Mouse (Mus musculus) MEL (cell line): ENCODE data around the gene Slc29a2. TPM values are rescaled to one million over a fixed set of nuclear protein-coding genes. Genes with fewer than 3 reads are reported as not detected.

Experiments used
- DNase-seq: peaks from one replicate; pipeline ENCODE4 v3.0.0; 2011; ENCODE audit warnings: low read depth, low spot score
- H3K27ac ChIP-seq: 2 replicates; pipeline ENCODE4 v1.5.1; 2012; ENCODE audit warnings: low read depth, mild to moderate bottlenecking, control low read depth, low read length, moderate library complexity; ENCODE audit not compliant: control insufficient read depth
- H3K27me3 ChIP-seq, 2 experiments: fragments of 150-350 bp in 1 of 2; sonication (generic) in 1 of 2; 2 replicates each; pipeline ENCODE4 v1.6.1; 2012; ENCODE audit warnings: low read length in 2 of 2, mild to moderate bottlenecking in 2 of 2, improper control_type of control experiment in 1 of 2, moderate library complexity in 1 of 2; ENCODE audit not compliant: insufficient read depth in 2 of 2, control insufficient read depth in 1 of 2
- H3K36me3 ChIP-seq, 2 experiments: 2 replicates each; pipeline ENCODE4 v1.6.1; 2012 to 2014; ENCODE audit warnings: low read length in 2 of 2, improper control_type of control experiment in 1 of 2, inconsistent platforms in 1 of 2, mild to moderate bottlenecking in 1 of 2; ENCODE audit not compliant: insufficient read depth in 2 of 2, control insufficient read depth in 1 of 2
- H3K4me1 ChIP-seq, 2 experiments: fragments of 150-350 bp in 1 of 2; sonication (generic) in 1 of 2; 2 replicates each; pipeline ENCODE4 v1.6.1; 2012; ENCODE audit warnings: low read length in 2 of 2, improper control_type of control experiment in 1 of 2, mild to moderate bottlenecking in 1 of 2; ENCODE audit not compliant: insufficient read depth in 2 of 2, control insufficient read depth in 1 of 2
- H3K4me3 ChIP-seq, 2 experiments: fragments of 150-350 bp in 1 of 2; sonication (generic) in 1 of 2; 2 replicates each; pipeline ENCODE4 v1.5.1; 2012; ENCODE audit warnings: low read depth in 2 of 2, low read length in 2 of 2, mild to moderate bottlenecking in 2 of 2, moderate library complexity in 2 of 2, control low read depth in 1 of 2, improper control_type of control experiment in 1 of 2; ENCODE audit not compliant: control insufficient read depth in 1 of 2, insufficient read depth in 1 of 2
- H3K79me2 ChIP-seq: 2 replicates; pipeline ENCODE4 v1.6.1; 2012; ENCODE audit warnings: mild to moderate bottlenecking, low read length, moderate library complexity; ENCODE audit not compliant: control insufficient read depth, poor library complexity, insufficient read depth
- H3K9ac ChIP-seq: 2 replicates; pipeline ENCODE4 v1.6.1; 2012; ENCODE audit warnings: low read depth, mild to moderate bottlenecking, control low read depth, low read length, moderate library complexity; ENCODE audit not compliant: control insufficient read depth, poor library complexity, severe bottlenecking
- H3K9me3 ChIP-seq: fragments of 150-350 bp; sonication (generic); replicated peaks from 2 replicates; pipeline ENCODE4 v1.6.1; 2012; ENCODE audit warnings: mild to moderate bottlenecking, low read length, improper control_type of control experiment, moderate library complexity; ENCODE audit not compliant: insufficient read depth
- BHLHE40 ChIP-seq: IDR thresholded peaks from 2 replicates; pipeline ENCODE4 v1.6.1; 2012; ENCODE audit warnings: low read depth, mild to moderate bottlenecking, inconsistent platforms, low read length, improper control_type of control experiment, borderline replicate concordance
- CHD2 ChIP-seq: IDR thresholded peaks from 2 replicates; pipeline ENCODE4 v1.6.1; 2011; ENCODE audit warnings: low read length, improper control_type of control experiment
- CTCF ChIP-seq, 3 experiments: IDR thresholded peaks in 2 of 3; conservative IDR thresholded peaks in 1 of 3; 2 replicates each; pipeline ENCODE4 v1.5.1; 2011 to 2012; ENCODE audit warnings: low read length in 3 of 3, low read depth in 2 of 3, mild to moderate bottlenecking in 2 of 3, improper control_type of control experiment in 1 of 3, inconsistent platforms in 1 of 3, mixed read lengths in 1 of 3, moderate library complexity in 1 of 3; ENCODE audit not compliant: control insufficient read depth in 1 of 3, insufficient read depth in 1 of 3, poor library complexity in 1 of 3, severe bottlenecking in 1 of 3
- E2F4 ChIP-seq: IDR thresholded peaks from 2 replicates; pipeline ENCODE4 v1.6.1; 2011; ENCODE audit warnings: low read depth, low read length, improper control_type of control experiment, borderline replicate concordance
- ELF1 ChIP-seq: IDR thresholded peaks from 2 replicates; pipeline ENCODE4 v1.6.1; 2014; ENCODE audit warnings: low read depth, mild to moderate bottlenecking, inconsistent platforms, low read length, improper control_type of control experiment, moderate library complexity
- EP300 ChIP-seq, 2 experiments: IDR thresholded peaks; 2 replicates each; pipeline ENCODE4 v1.6.1; 2011; ENCODE audit warnings: improper control_type of control experiment in 2 of 2, low read length in 2 of 2, low read depth in 1 of 2, mild to moderate bottlenecking in 1 of 2
- ETS1 ChIP-seq: IDR thresholded peaks from 2 replicates; pipeline ENCODE4 v1.6.1; 2012; ENCODE audit warnings: low read depth, mild to moderate bottlenecking, inconsistent platforms, low read length, improper control_type of control experiment, moderate library complexity
- GABPA ChIP-seq: IDR thresholded peaks from 2 replicates; pipeline ENCODE4 v1.6.1; 2012; ENCODE audit warnings: low read depth, mild to moderate bottlenecking, inconsistent platforms, low read length, improper control_type of control experiment, moderate library complexity
- GATA1 ChIP-seq: IDR thresholded peaks from 2 replicates; pipeline ENCODE4 v1.6.1; 2011; ENCODE audit warnings: low read depth, low read length, improper control_type of control experiment
- HCFC1 ChIP-seq: IDR thresholded peaks from 2 replicates; pipeline ENCODE4 v1.6.1; 2012; ENCODE audit warnings: low read depth, mild to moderate bottlenecking, inconsistent platforms, low read length, improper control_type of control experiment, moderate library complexity
- KAT2A ChIP-seq: conservative IDR thresholded peaks from 2 replicates; pipeline ENCODE4 v1.6.1; 2012; ENCODE audit warnings: low read depth, low read length, improper control_type of control experiment, inconsistent platforms
- MAX ChIP-seq: IDR thresholded peaks from 2 replicates; pipeline ENCODE4 v1.6.1; 2011; ENCODE audit warnings: low read length, improper control_type of control experiment
- MAZ ChIP-seq: IDR thresholded peaks from 2 replicates; pipeline ENCODE4 v1.6.1; 2012; ENCODE audit warnings: low read depth, mild to moderate bottlenecking, inconsistent platforms, low read length, improper control_type of control experiment
- MEF2A ChIP-seq: IDR thresholded peaks from 2 replicates; pipeline ENCODE4 v1.6.1; 2014; ENCODE audit warnings: low read depth, mild to moderate bottlenecking, inconsistent platforms, low read length, improper control_type of control experiment; ENCODE audit not compliant: poor library complexity, insufficient replicate concordance, severe bottlenecking; ENCODE audit errors: extremely low read depth
- MXI1 ChIP-seq: IDR thresholded peaks from 2 replicates; pipeline ENCODE4 v1.6.1; 2011; ENCODE audit warnings: mild to moderate bottlenecking, low read depth, low read length, improper control_type of control experiment
- MYB ChIP-seq: IDR thresholded peaks from 2 replicates; pipeline ENCODE4 v1.6.1; 2011; ENCODE audit warnings: mild to moderate bottlenecking, low read depth, low read length, improper control_type of control experiment
- NRF1 ChIP-seq: IDR thresholded peaks from 2 replicates; pipeline ENCODE4 v1.6.1; 2014; ENCODE audit warnings: low read depth, mild to moderate bottlenecking, inconsistent platforms, low read length, improper control_type of control experiment, moderate library complexity; ENCODE audit not compliant: poor library complexity, insufficient read depth, severe bottlenecking
- POLR2AphosphoS2 ChIP-seq: IDR thresholded peaks from 2 replicates; pipeline ENCODE4 v1.6.1; 2011; ENCODE audit warnings: low read length, improper control_type of control experiment
- POLR2AphosphoS5 ChIP-seq: IDR thresholded peaks from 2 replicates; pipeline ENCODE4 v1.6.1; 2012; ENCODE audit warnings: low read depth, borderline replicate concordance, mild to moderate bottlenecking, inconsistent platforms, low read length, moderate library complexity, mixed read lengths
- RAD21 ChIP-seq: IDR thresholded peaks from 2 replicates; pipeline ENCODE4 v1.6.1; 2011; ENCODE audit warnings: mild to moderate bottlenecking, low read depth, low read length, improper control_type of control experiment
- SMC3 ChIP-seq: IDR thresholded peaks from 2 replicates; pipeline ENCODE4 v1.6.1; 2011; ENCODE audit warnings: low read depth, low read length, improper control_type of control experiment
- TAL1 ChIP-seq: IDR thresholded peaks from 2 replicates; pipeline ENCODE4 v1.6.1; 2012; ENCODE audit warnings: mild to moderate bottlenecking, inconsistent platforms, low read length, moderate library complexity, mixed read lengths
- TCF12 ChIP-seq: IDR thresholded peaks from 2 replicates; pipeline ENCODE4 v1.6.1; 2014; ENCODE audit warnings: low read depth, mild to moderate bottlenecking, inconsistent platforms, low read length, improper control_type of control experiment, moderate library complexity
- UBTF ChIP-seq: IDR thresholded peaks from 2 replicates; pipeline ENCODE4 v1.6.1; 2012; ENCODE audit warnings: low read depth, mild to moderate bottlenecking, inconsistent platforms, low read length, improper control_type of control experiment, moderate library complexity, borderline replicate concordance; ENCODE audit not compliant: insufficient read depth
- USF1 ChIP-seq: IDR thresholded peaks from 2 replicates; pipeline ENCODE4 v1.6.1; 2014; ENCODE audit warnings: low read depth, mild to moderate bottlenecking, inconsistent platforms, low read length, improper control_type of control experiment, moderate library complexity
- USF2 ChIP-seq, 2 experiments: IDR thresholded peaks; 2 replicates each; pipeline ENCODE4 v1.6.1; 2011 to 2012; ENCODE audit warnings: improper control_type of control experiment in 2 of 2, low read length in 2 of 2, borderline replicate concordance in 1 of 2, inconsistent platforms in 1 of 2, low read depth in 1 of 2, mild to moderate bottlenecking in 1 of 2; ENCODE audit not compliant: insufficient read depth in 1 of 2
- ZC3H11A ChIP-seq: IDR thresholded peaks from 2 replicates; pipeline ENCODE4 v1.6.1; 2012; ENCODE audit warnings: low read depth, mild to moderate bottlenecking, inconsistent platforms, low read length, improper control_type of control experiment
- ZKSCAN1 ChIP-seq: IDR thresholded peaks from 2 replicates; pipeline ENCODE4 v1.6.1; 2012; ENCODE audit warnings: low read depth, mild to moderate bottlenecking, inconsistent platforms, low read length, improper control_type of control experiment, moderate library complexity
- ZMIZ1 ChIP-seq: IDR thresholded peaks from 2 replicates; pipeline ENCODE4 v1.6.1; 2012; ENCODE audit warnings: low read depth, mild to moderate bottlenecking, inconsistent platforms, low read length, improper control_type of control experiment, moderate library complexity
- polyA plus RNA-seq, 2 experiments: library from polyadenylated mRNA; stranded (reverse) in 1 of 2; unstranded in 1 of 2; fragments of >175 nt in 1 of 2; fragments of >200 nt in 1 of 2; gene quantifications; 2 replicates each; pipeline versions ENCODE4 v1.2.1 to v1.2.4; 2012; ENCODE audit warnings: low replicate concordance in 2 of 2, low read depth in 1 of 2; ENCODE audit not compliant: insufficient read length in 2 of 2, insufficient read depth in 1 of 2, missing spikeins in 1 of 2
- total RNA-seq: library from RNA; depleted of rRNA; stranded (reverse); fragments of 300-350 nt; gene quantifications from 2 replicates; pipeline ENCODE4 v1.2.3, GENCODE M21; 2012

The Slc29a2 gene
- total and polyA plus RNA-seq, 3 experiments: 3.2 to 10.9 TPM; not detected in 1

- Histone ChIP-seq H3K4me3 (no peak overlapping the region), H3K27me3 (no peaks in the 10 kb centered on the region), H3K4me1 (peaks cover 7 to 16% of the 10 kb centered on the region in 2 experiments; a peak in 3 of 4 replicates), H3K79me2 (no peaks in the 10 kb centered on the region), H3K9me3 (no peaks in the 10 kb centered on the region), H3K27ac (no peak overlapping the region), H3K9ac (no peak overlapping the region), H3K36me3 (peaks cover 2 to 10% of the 10 kb centered on the region in 2 experiments; a peak in 3 of 4 replicates)
- DNase-seq: no peak
- no peak for TF ChIP-seq E2F4
- no peak for TF ChIP-seq ZKSCAN1
- no peak for TF ChIP-seq TCF12
- no peak for TF ChIP-seq MYB
- TF ChIP-seq CHD2: no peak
- no peak for TF ChIP-seq NRF1
- TF ChIP-seq GABPA: no peak
- no peak for TF ChIP-seq KAT2A
- TF ChIP-seq RAD21: no peak
- no peak for TF ChIP-seq MAZ
- TF ChIP-seq MEF2A: no peak
- TF ChIP-seq SMC3: no peak
- TF ChIP-seq TAL1: no peak
- no peak for TF ChIP-seq ETS1
- no peak for TF ChIP-seq USF1
- no peak for TF ChIP-seq MAX
- TF ChIP-seq ZMIZ1: no peak
Measured at GRCm38 (mm10) chr19:5051515-5051914, 27.9 kb downstream of the Slc29a2 start.

GRCm38 (mm10) chr19:5052166-5052822 lies 28.6 kb downstream of the Slc29a2 start:
- Histone ChIP-seq H3K79me2 (no peaks in the 10 kb centered on the region), H3K9ac (no peak overlapping the region), H3K9me3 (no peaks in the 10 kb centered on the region), H3K27me3 (no peaks in the 10 kb centered on the region), H3K36me3 (peaks cover 2 to 12% of the 10 kb centered on the region in 2 experiments; a peak in 3 of 4 replicates), H3K27ac (no peak overlapping the region), H3K4me1 (peaks cover 7 to 19% of the 10 kb centered on the region in 2 experiments; a peak in 3 of 4 replicates), H3K4me3 (no peak overlapping the region)
- no peak for DNase-seq
- TF ChIP-seq POLR2AphosphoS2 (no peak), USF2 (IDR thresholded peaks at IDR 0.05; ENCODE audit: borderline replicate concordance in 1 of 2, insufficient read depth in 1 of 2, low read depth in 1 of 2, low read length in 2 of 2) (no peak), ELF1 (no peak), MXI1 (no peak), POLR2AphosphoS5 (no peak), TAL1 (no peak), UBTF (no peak), MEF2A (no peak), ZC3H11A (no peak), ZMIZ1 (no peak), CTCF (IDR thresholded peaks at IDR 0.05 in 2 of 3, conservative IDR thresholded peaks at IDR 0.05 in 1 of 3; ENCODE audit: control insufficient read depth in 1 of 3, insufficient read depth in 1 of 3, low read depth in 2 of 3, low read length in 3 of 3, poor library complexity in 1 of 3, severe bottlenecking in 1 of 3) (no peak), EP300 (IDR thresholded peaks at IDR 0.05; ENCODE audit: low read depth in 1 of 2, low read length in 2 of 2) (no peak), RAD21 (no peak), BHLHE40 (no peak), HCFC1 (no peak), ETS1 (no peak), GATA1 (no peak)
